In the genomic region with DNA sequence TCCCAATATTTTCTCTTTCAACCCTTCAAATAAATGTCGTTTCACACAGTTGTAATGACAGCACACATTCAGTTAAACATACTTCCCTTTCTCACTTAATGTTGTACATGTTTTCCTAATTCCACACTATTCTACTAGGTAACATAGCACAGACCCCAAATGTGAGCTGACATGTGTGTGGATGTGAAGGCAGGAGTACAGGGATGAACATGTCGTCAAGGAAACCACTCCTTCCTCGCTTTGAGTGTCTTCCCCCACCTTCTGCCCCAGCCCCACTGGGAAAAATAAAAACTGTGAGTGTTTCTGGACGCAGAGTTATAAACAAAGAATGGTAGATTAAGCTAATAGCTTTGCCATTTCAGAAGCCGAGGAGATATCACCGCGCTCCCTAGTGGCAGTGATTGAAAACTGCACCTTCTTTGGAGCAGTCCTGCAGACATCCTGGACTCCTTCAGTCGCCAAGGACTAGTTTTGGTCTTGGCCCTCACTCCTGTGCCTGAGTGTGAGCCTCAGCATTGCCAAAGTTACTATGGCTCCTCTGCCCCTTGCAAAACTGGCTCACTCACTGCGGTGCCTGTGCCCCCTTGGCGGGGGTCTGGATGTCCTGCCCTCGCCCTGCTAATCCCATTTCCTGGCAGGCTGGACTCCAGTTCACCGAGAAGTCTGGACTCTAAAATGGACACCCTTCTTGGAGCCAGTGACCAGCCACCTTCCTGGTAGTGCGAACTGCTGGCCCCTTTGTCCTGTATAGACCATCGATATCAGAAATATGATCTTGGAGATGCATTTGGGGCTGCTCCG, we compare ENCODE assay signal across 1 mouse cellular context.
TF ChIP-seq lines count a peak whose summit lies in the region.

No protein-coding gene starts in this region.

TF ChIP-seq in MEL, 35 proteins besides CTCF, POLR2A, EP300 and RAD21 (continued from another document):
- 0 out of 2 replicates have a peak, but pooled peaks have one; percentile 18 for TF ChIP-seq SIN3A (IDR thresholded peaks at IDR 0.05; ENCODE audit: low read length)
- TF ChIP-seq TAL1 (IDR thresholded peaks at IDR 0.05; ENCODE audit: low read length) = no peak
- TF ChIP-seq GATA1 (IDR thresholded peaks at IDR 0.05; ENCODE audit: low read depth, low read length) = 0 out of 2 replicates have a peak, but pooled peaks have one; percentile 10
- no peak for TF ChIP-seq ZNF384 (IDR thresholded peaks at IDR 0.05; ENCODE audit: low read depth, low read length)
- TF ChIP-seq BHLHE40 (IDR thresholded peaks at IDR 0.05; ENCODE audit: borderline replicate concordance, low read depth, low read length) = no peak
- TF ChIP-seq TCF12 (IDR thresholded peaks at IDR 0.05; ENCODE audit: low read depth, low read length) = no peak
- TF ChIP-seq ETS1 (IDR thresholded peaks at IDR 0.05; ENCODE audit: low read depth, low read length) = no peak
- TF ChIP-seq E2F4 (IDR thresholded peaks at IDR 0.05; ENCODE audit: borderline replicate concordance, low read depth, low read length) = no peak
- TF ChIP-seq GABPA (IDR thresholded peaks at IDR 0.05; ENCODE audit: low read depth, low read length) = no peak
- TF ChIP-seq POLR2AphosphoS2 (IDR thresholded peaks at IDR 0.05; ENCODE audit: low read length) = no peak
- no peak for TF ChIP-seq ELF1 (IDR thresholded peaks at IDR 0.05; ENCODE audit: low read depth, low read length)
- no peak for TF ChIP-seq JUND (IDR thresholded peaks at IDR 0.05; ENCODE audit: low read depth, low read length)
